Mouse (Mus musculus) small intestine, adult 2 months (tissue): ENCODE results near the gene Col28a1.

ENCODE experiments used
- CTCF ChIP-seq: fragments of 200-500 bp; IDR thresholded peaks from 2 replicates; pipeline ENCODE4 v1.5.1; 2012; ENCODE audit warnings: low read depth, mild to moderate bottlenecking, control low read depth, inconsistent platforms, low read length, moderate library complexity, mixed read lengths; ENCODE audit not compliant: insufficient replicate concordance, insufficient read length; ENCODE audit errors: extremely low read depth
- POLR2A ChIP-seq: fragments of 200-500 bp; IDR thresholded peaks from 2 replicates; pipeline ENCODE4 v1.6.1; 2012; ENCODE audit warnings: low read depth, mild to moderate bottlenecking, control low read depth, inconsistent platforms, low read length, moderate library complexity

DNA sequence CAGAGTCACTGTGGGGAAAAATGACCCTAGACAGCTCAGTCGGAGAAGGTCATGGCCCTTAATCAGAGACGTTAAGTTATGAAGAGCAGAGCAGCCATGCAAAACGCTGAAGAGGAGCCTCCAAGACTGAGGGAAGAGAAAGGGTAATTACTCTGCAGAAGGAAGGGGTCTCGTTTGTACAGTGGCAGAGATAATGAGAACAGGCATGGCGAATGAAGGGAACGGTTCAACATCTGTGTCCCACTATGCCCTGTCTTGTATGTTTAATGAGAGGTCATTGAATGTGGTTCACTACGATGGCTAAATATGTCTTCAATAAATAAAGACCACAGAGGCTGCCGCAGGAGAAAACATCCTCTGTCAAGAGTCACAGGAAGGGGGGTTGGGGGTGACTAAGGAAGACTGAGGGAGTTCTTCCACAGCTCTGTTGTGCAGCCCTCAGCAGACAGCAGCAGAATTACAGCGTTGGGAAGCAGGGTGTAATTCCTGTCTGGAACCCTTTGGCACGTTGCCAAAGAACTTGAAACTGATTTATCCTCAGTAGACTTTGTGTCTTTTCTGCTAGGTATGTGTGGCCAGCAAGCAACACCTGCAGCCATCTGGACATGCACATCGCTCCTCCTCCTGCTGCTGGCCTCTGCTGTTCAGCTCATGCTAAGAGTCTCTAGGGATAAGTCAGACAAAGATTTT is 226.4 kb downstream of the Col28a1 start:
- TF ChIP-seq POLR2A = no peak
- no peak for TF ChIP-seq CTCF
